Mouse (Mus musculus): ENCODE data around the gene Cacna1d.

The Cacna1d gene

GRCm38 (mm10) chr14:30330416-30331181 lies 160.7 kb downstream of the Cacna1d start:
- DNase-seq (ENCODE audit: low spot score) = no peak

GRCm38 (mm10) chr14:30329109-30329508 lies 162.1 kb downstream of the Cacna1d start:
- no peak for DNase-seq (ENCODE audit: low spot score)

GRCm38 (mm10) chr14:30327452-30327851 lies 163.8 kb downstream of the Cacna1d start:
- no peak for DNase-seq (ENCODE audit: low spot score)

- DNase-seq (ENCODE audit: low spot score) = no peak
Observed at GRCm38 (mm10) chr14:30327051-30327450, 164.2 kb downstream of the Cacna1d start.

GRCm38 (mm10) chr14:30326226-30326625 lies 165.0 kb downstream of the Cacna1d start:
- DNase-seq (ENCODE audit: low spot score) = no peak

- no peak for DNase-seq (ENCODE audit: low spot score)
Observed at GRCm38 (mm10) chr14:30324994-30325393, 166.3 kb downstream of the Cacna1d start.

GRCm38 (mm10) chr14:30318715-30319437 lies 172.4 kb downstream of the Cacna1d start:
- DNase-seq (ENCODE audit: low spot score) = no peak

GRCm38 (mm10) chr14:30318293-30318692 lies 173.0 kb downstream of the Cacna1d start:
- no peak for DNase-seq (ENCODE audit: low spot score)

- DNase-seq (ENCODE audit: low spot score) = no peak
Observed at GRCm38 (mm10) chr14:30317616-30318015, 173.6 kb downstream of the Cacna1d start.

GRCm38 (mm10) chr14:30311206-30311889 lies 179.9 kb downstream of the Cacna1d start:
- no peak for DNase-seq (ENCODE audit: low spot score)

- no peak for DNase-seq (ENCODE audit: low spot score)
Observed at GRCm38 (mm10) chr14:30310236-30310635, 181.0 kb downstream of the Cacna1d start.

- no peak for DNase-seq (ENCODE audit: low spot score)
Observed at GRCm38 (mm10) chr14:30306221-30306620, 185.0 kb downstream of the Cacna1d start.

- DNase-seq (ENCODE audit: low spot score) = no peak
Observed at GRCm38 (mm10) chr14:30299946-30300345, 191.3 kb downstream of the Cacna1d start.

- no peak for DNase-seq (ENCODE audit: low spot score)
Observed at GRCm38 (mm10) chr14:30297492-30297891, 193.8 kb downstream of the Cacna1d start.

GRCm38 (mm10) chr14:30292135-30292463 lies 199.2 kb downstream of the Cacna1d start:
- DNase-seq (ENCODE audit: low spot score) = no peak

- DNase-seq (ENCODE audit: low spot score) = no peak
Observed at GRCm38 (mm10) chr14:30291389-30292134, 199.7 kb downstream of the Cacna1d start.

GRCm38 (mm10) chr14:30284446-30284845 lies 206.8 kb downstream of the Cacna1d start:
- DNase-seq (ENCODE audit: low spot score) = no peak

GRCm38 (mm10) chr14:30284022-30284421 lies 207.2 kb downstream of the Cacna1d start:
- DNase-seq (ENCODE audit: low spot score) = no peak

- no peak for DNase-seq (ENCODE audit: low spot score)
Observed at GRCm38 (mm10) chr14:30275572-30275971, 215.7 kb downstream of the Cacna1d start.

- no peak for DNase-seq (ENCODE audit: low spot score)
Observed at GRCm38 (mm10) chr14:30272976-30273375, 218.3 kb downstream of the Cacna1d start.

- DNase-seq (ENCODE audit: low spot score) = no peak
Observed at GRCm38 (mm10) chr14:30272523-30272922, 218.7 kb downstream of the Cacna1d start.

- DNase-seq (ENCODE audit: low spot score) = no peak
Observed at GRCm38 (mm10) chr14:30271856-30272255, 219.4 kb downstream of the Cacna1d start.
